Mouse (Mus musculus): ENCODE measurements around the gene Fas. TPM values are rescaled to one million over a fixed set of nuclear protein-coding genes. Genes with fewer than 3 reads are reported as not detected.
A peak's percentile ranks its signal among the peaks of the same experiment; 100 is the strongest.

Gene Fas
- polyA plus RNA-seq, 1 experiment from 2014 or later, result 1.8 TPM

DNA sequence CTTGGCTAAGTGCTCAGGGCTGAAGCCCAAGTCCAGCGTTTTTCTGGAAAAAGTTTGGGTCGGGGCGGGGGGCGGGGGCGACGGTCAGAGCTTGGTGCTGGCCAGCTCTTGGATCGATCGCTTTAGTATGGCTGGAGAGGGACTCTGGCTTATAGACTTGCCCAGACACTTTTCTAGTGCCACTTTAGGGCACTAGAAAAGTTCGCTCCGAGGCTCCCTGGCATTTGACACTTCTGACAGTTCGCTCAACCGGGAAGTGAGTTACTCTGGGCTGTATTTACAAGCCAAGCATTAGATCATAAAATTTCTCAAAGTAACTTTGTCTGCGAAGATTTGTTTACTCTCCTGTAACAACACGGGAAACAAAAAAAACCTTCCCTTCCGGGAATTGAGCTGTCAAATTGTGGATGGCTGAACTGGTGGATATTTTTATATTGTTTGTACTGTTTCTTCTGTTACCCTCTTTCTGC lies 441 bp downstream of the Fas start:
- WGBS, result 9% methylated on average over 15 of the region's 15 CpGs
- Histone ChIP-seq H3K4me3 (ENCODE audit: low read length) (peak overlapping the region; percentile 46), H3K9ac (ENCODE audit: low read depth, low read length) (peak overlapping the region; percentile 48; the same call in 1 of the 2 replicates), H3K4me1 (ENCODE audit: control insufficient read depth, insufficient read depth, low read length) (no peaks in the 10 kb centered on the region), H3K36me3 (ENCODE audit: control insufficient read depth, insufficient read depth, low read length) (no peaks in the 10 kb centered on the region), H3K4me2 (replicated peaks; ENCODE audit: low read depth, low read length) (peak overlapping the region; percentile 91), H3K9me3 (ENCODE audit: control insufficient read depth, low read length) (no peaks in the 10 kb centered on the region), H3K27me3 (ENCODE audit: control insufficient read depth, insufficient read depth, low read length) (0 out of 2 replicates have a peak, but pooled peaks cover 2% of the 10 kb centered on the region), H3K27ac (ENCODE audit: low read depth, low read length) (no peak overlapping the region)
- ATAC-seq (ENCODE audit: low FRiP score, low TSS enrichment), result peak; percentile 52

DNA sequence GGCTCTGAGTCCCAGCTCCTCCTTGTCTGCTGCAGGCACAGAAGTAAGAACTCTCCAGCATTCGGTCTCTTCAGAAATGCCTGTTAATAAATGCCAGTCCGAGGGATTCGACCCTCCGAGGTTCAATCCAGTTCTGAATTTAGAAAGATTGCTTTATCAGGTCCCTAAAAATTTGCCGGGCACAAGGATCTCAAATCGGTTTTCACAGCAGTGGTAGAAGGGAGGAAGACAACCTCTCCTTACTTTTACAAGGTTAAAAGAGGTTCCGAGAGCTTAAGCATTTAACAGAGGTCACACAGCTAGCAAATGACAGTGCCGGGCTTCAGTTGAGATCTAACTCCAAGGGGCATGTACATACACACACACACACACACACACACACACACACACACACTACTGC lies 913 bp downstream of the Fas start:
- no peak for ATAC-seq (ENCODE audit: low FRiP score, low TSS enrichment)
- Histone ChIP-seq H3K27me3 (ENCODE audit: control insufficient read depth, insufficient read depth, low read length) (0 out of 2 replicates have a peak, but pooled peaks cover 2% of the 10 kb centered on the region), H3K9ac (ENCODE audit: low read depth, low read length) (0 out of 2 replicates have a peak overlapping the region, but pooled peaks have one; percentile 48), H3K4me2 (replicated peaks; ENCODE audit: low read depth, low read length) (peak overlapping the region; percentile 91), H3K27ac (ENCODE audit: low read depth, low read length) (no peak overlapping the region), H3K4me1 (ENCODE audit: control insufficient read depth, insufficient read depth, low read length) (no peaks in the 10 kb centered on the region), H3K36me3 (ENCODE audit: control insufficient read depth, insufficient read depth, low read length) (no peaks in the 10 kb centered on the region), H3K9me3 (ENCODE audit: control insufficient read depth, low read length) (no peaks in the 10 kb centered on the region), H3K4me3 (ENCODE audit: low read length) (peak overlapping the region; percentile 46; the same call in 1 of the 2 replicates)
- WGBS, result 60% methylated on average over 8 of the region's 8 CpGs

DNA sequence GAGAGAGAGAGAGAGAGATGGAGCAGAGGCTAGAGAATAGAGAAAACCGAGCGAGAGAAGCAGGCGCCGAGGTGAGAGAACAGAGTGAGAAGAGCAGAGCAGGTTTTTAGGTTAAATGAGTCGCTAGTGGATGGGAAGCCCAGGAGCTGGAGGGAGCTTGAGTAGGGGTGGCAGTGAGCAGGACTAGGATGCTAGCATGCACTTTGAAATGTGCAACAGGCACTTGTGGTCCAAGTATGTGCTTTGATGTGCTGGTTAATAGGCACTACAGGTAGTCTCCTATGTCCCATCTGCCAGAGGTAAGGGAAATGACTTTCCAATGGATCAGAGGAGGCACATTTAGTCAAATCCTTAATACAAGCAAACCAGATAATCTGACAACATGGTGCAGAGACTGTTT lies 1.5 kb downstream of the Fas start:
- H3K4me2 ChIP-seq (replicated peaks; ENCODE audit: low read depth, low read length), result no peak overlapping the region
- WGBS, result 71% methylated on average over 5 of the region's 5 CpGs
- no peak overlapping the region for H3K4me3 ChIP-seq (ENCODE audit: low read length)
- ATAC-seq (ENCODE audit: low FRiP score, low TSS enrichment), result no peak
- no peak overlapping the region for H3K27ac ChIP-seq (ENCODE audit: low read depth, low read length)
- 0 out of 2 replicates have a peak, but pooled peaks cover 2% of the 10 kb centered on the region for H3K27me3 ChIP-seq (ENCODE audit: control insufficient read depth, insufficient read depth, low read length)
- H3K9me3 ChIP-seq (ENCODE audit: control insufficient read depth, low read length), result no peaks in the 10 kb centered on the region
- H3K36me3 ChIP-seq (ENCODE audit: control insufficient read depth, insufficient read depth, low read length), result no peaks in the 10 kb centered on the region
- H3K4me1 ChIP-seq (ENCODE audit: control insufficient read depth, insufficient read depth, low read length), result no peaks in the 10 kb centered on the region
- H3K9ac ChIP-seq (ENCODE audit: low read depth, low read length), result no peak overlapping the region

DNA sequence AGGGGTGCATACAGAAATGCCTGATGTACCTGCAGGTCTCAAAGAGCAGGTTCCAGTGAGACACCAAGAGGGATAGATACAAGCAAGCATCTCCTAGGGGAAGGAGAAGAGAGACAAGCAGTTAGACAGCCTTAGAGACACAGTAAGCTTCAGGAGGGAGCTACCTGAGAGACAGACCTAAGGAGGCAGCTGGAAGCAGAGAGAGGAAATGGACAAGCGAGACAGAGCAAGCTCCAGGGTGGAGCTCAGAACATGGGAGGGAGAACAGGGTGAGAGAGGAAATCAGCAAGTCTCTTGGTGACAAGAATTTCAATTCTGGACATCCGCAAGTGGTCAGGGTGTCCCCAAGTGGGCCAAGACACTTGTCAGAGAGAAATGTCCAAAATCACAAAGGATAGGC lies 2.2 kb downstream of the Fas start:
- 74% methylated on average over 2 of the region's 2 CpGs for WGBS
- no peaks in the 10 kb centered on the region for H3K4me1 ChIP-seq (ENCODE audit: control insufficient read depth, insufficient read depth, low read length)

DNA sequence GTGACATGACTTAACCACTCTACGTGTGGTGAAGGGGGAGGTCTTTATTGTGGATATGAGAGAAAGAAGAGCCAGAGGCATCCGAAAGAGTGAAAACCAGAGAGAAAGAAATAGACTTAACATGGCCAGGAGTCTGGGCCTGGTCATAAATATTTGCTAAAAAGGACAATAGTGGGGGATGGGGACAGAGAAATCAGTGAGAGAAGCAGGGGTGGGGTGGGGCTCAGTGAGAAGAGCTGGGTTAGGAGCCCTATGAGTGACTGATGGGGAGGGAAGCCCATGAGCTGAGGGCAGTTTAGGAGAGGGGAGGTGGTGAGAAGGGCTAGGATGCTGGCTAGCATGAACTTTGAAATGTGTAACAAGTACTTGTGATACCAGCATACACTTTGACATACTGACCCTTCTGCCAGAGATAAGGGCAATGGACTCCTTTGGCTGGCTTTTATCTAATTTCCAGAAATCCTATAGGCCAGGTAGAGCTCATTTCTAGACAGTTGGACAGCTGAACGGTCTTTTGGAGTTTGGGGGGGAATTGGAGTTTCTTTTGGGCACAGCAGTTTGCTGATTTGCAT lies 3.0 kb downstream of the Fas start:
- Histone ChIP-seq H3K4me1 (ENCODE audit: control insufficient read depth, insufficient read depth, low read length) (no peaks in the 10 kb centered on the region), H3K9ac (ENCODE audit: low read depth, low read length) (no peak overlapping the region), H3K36me3 (ENCODE audit: control insufficient read depth, insufficient read depth, low read length) (no peaks in the 10 kb centered on the region), H3K27ac (ENCODE audit: low read depth, low read length) (no peak overlapping the region), H3K9me3 (ENCODE audit: control insufficient read depth, low read length) (no peaks in the 10 kb centered on the region), H3K4me3 (ENCODE audit: low read length) (no peak overlapping the region), H3K27me3 (ENCODE audit: control insufficient read depth, insufficient read depth, low read length) (0 out of 2 replicates have a peak, but pooled peaks cover 2% of the 10 kb centered on the region), H3K4me2 (replicated peaks; ENCODE audit: low read depth, low read length) (no peak overlapping the region)
- 82% methylated on average over 3 of the region's 3 CpGs for WGBS
- ATAC-seq (ENCODE audit: low FRiP score, low TSS enrichment), result no peak

More for the DNA sequence above, 2.2 kb downstream of the Fas start:
- Histone ChIP-seq H3K4me3 (ENCODE audit: low read length) (no peak overlapping the region), H3K9me3 (ENCODE audit: control insufficient read depth, low read length) (no peaks in the 10 kb centered on the region), H3K36me3 (ENCODE audit: control insufficient read depth, insufficient read depth, low read length) (no peaks in the 10 kb centered on the region), H3K9ac (ENCODE audit: low read depth, low read length) (no peak overlapping the region), H3K4me2 (replicated peaks; ENCODE audit: low read depth, low read length) (no peak overlapping the region), H3K27ac (ENCODE audit: low read depth, low read length) (no peak overlapping the region), H3K27me3 (ENCODE audit: control insufficient read depth, insufficient read depth, low read length) (0 out of 2 replicates have a peak, but pooled peaks cover 2% of the 10 kb centered on the region)
- ATAC-seq (ENCODE audit: low FRiP score, low TSS enrichment), result no peak

DNA sequence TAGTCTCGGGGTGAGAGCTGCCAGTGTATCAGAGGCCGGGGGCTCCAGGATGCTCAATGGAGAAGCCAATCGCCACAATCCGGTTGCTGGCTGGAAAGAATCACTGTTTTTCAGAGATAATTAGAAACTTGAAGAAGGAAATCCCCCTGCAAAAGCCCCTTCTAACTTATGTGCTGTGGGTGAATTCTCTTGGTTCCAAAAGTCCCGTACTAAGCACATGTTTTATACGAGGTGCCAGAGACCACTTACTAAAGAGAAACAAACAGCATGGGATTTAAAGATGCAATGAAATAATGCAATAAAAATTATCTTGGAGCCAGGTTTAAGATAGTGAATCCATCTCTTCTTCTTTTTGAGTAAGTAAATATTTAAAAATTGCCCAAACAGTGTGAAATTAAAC lies 5.0 kb downstream of the Fas start:
- H3K4me3 ChIP-seq (ENCODE audit: low read length), result no peak overlapping the region
- no peak overlapping the region for H3K4me2 ChIP-seq (replicated peaks; ENCODE audit: low read depth, low read length)
- H3K9ac ChIP-seq (ENCODE audit: low read depth, low read length), result no peak overlapping the region
- H3K4me1 ChIP-seq (ENCODE audit: control insufficient read depth, insufficient read depth, low read length), result no peaks in the 10 kb centered on the region
- WGBS, result 72% methylated on average over 6 of the region's 6 CpGs
- H3K9me3 ChIP-seq (ENCODE audit: control insufficient read depth, low read length), result no peaks in the 10 kb centered on the region
- no peak overlapping the region for H3K27ac ChIP-seq (ENCODE audit: low read depth, low read length)
- ATAC-seq (ENCODE audit: low FRiP score, low TSS enrichment), result no peak
- H3K27me3 ChIP-seq (ENCODE audit: control insufficient read depth, insufficient read depth, low read length), result 0 out of 2 replicates have a peak, but pooled peaks cover 2% of the 10 kb centered on the region
- H3K36me3 ChIP-seq (ENCODE audit: control insufficient read depth, insufficient read depth, low read length), result no peaks in the 10 kb centered on the region

DNA sequence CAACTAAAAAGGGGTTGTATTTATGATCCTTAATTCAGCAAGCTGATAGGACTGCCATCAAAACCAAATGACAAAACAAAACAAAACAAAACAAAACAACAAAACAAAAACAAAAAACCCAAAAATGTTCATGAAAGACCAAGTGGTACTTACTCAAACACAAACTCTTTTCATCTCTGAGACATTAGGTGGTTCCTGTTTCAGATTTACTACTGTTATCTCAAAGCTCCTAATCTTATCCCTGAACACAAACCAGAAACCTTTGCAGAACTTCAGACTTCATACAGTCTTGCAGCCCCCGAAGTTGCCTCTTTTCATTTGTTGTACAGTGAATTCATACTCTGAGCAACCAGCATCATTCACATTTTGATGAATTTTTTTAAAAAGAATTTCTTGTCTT lies 8.1 kb downstream of the Fas start:
- 73% methylated on average over 1 of the region's 1 CpGs for WGBS
- ATAC-seq (ENCODE audit: low FRiP score, low TSS enrichment), result no peak
- Histone ChIP-seq H3K27me3 (ENCODE audit: control insufficient read depth, insufficient read depth, low read length) (no peaks in the 10 kb centered on the region), H3K9me3 (ENCODE audit: control insufficient read depth, low read length) (no peaks in the 10 kb centered on the region), H3K9ac (ENCODE audit: low read depth, low read length) (no peak overlapping the region), H3K36me3 (ENCODE audit: control insufficient read depth, insufficient read depth, low read length) (no peaks in the 10 kb centered on the region), H3K27ac (ENCODE audit: low read depth, low read length) (no peak overlapping the region), H3K4me1 (ENCODE audit: control insufficient read depth, insufficient read depth, low read length) (no peaks in the 10 kb centered on the region), H3K4me2 (replicated peaks; ENCODE audit: low read depth, low read length) (no peak overlapping the region), H3K4me3 (ENCODE audit: low read length) (no peak overlapping the region)

DNA sequence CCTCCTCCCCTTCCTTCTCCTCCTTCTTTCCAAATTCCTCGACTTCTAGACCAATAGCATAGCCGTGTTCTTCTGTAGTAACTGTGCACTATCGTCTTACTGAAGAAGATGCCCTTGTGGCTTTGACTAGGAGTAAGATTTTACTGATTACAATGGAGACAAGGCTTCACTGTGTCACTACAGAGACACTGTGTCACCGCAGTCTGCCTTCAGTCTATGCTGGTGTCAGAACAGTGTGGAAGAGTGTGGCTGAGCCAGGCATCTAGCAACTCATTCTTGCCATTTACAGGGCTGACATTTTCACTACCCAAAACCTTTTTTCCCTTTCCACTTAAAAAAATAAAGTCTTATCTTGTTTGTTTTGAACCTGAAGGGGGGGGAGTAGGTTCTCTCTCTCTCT lies 8.8 kb downstream of the Fas start:
- H3K4me1 ChIP-seq (ENCODE audit: control insufficient read depth, insufficient read depth, low read length), result no peaks in the 10 kb centered on the region
- no peak overlapping the region for H3K4me3 ChIP-seq (ENCODE audit: low read length)
- WGBS, result 72% methylated on average over 4 of the region's 4 CpGs
- no peak overlapping the region for H3K9ac ChIP-seq (ENCODE audit: low read depth, low read length)
- no peaks in the 10 kb centered on the region for H3K9me3 ChIP-seq (ENCODE audit: control insufficient read depth, low read length)
- no peak for ATAC-seq (ENCODE audit: low FRiP score, low TSS enrichment)
- no peak overlapping the region for H3K27ac ChIP-seq (ENCODE audit: low read depth, low read length)
- no peaks in the 10 kb centered on the region for H3K27me3 ChIP-seq (ENCODE audit: control insufficient read depth, insufficient read depth, low read length)
- no peaks in the 10 kb centered on the region for H3K36me3 ChIP-seq (ENCODE audit: control insufficient read depth, insufficient read depth, low read length)
- H3K4me2 ChIP-seq (replicated peaks; ENCODE audit: low read depth, low read length), result no peak overlapping the region

DNA sequence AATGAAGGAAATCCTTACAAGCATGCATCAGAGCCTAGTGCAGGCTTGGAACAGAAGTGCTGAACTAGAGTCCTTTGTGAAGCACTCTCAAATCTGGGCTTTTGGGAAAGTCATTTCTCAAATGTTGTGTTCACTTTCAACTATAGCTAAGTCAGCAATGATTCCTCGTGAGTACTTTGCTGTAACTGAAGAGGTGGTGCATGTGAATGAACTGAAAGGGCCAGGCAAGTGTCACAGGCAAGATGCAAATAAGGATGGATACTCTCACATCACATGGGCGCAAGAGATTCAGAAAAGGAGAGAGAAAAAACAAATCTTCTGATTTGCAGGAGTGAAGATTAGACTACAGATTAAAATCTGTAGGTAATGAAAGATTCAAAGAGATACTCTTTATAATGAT lies 10.0 kb downstream of the Fas start:
- no peaks in the 10 kb centered on the region for H3K4me1 ChIP-seq (ENCODE audit: control insufficient read depth, insufficient read depth, low read length)
- ATAC-seq (ENCODE audit: low FRiP score, low TSS enrichment), result no peak
- no peak overlapping the region for H3K27ac ChIP-seq (ENCODE audit: low read depth, low read length)
- H3K4me3 ChIP-seq (ENCODE audit: low read length), result no peak overlapping the region
- no peak overlapping the region for H3K4me2 ChIP-seq (replicated peaks; ENCODE audit: low read depth, low read length)
- no peaks in the 10 kb centered on the region for H3K27me3 ChIP-seq (ENCODE audit: control insufficient read depth, insufficient read depth, low read length)
- WGBS, result 82% methylated on average over 2 of the region's 2 CpGs
- no peaks in the 10 kb centered on the region for H3K36me3 ChIP-seq (ENCODE audit: control insufficient read depth, insufficient read depth, low read length)
- no peak overlapping the region for H3K9ac ChIP-seq (ENCODE audit: low read depth, low read length)
- no peaks in the 10 kb centered on the region for H3K9me3 ChIP-seq (ENCODE audit: control insufficient read depth, low read length)

Data from kidney, embryonic 14.5 days (tissue).